Mouse (Mus musculus) adrenal gland, adult (tissue): ENCODE measurements around the gene D16Ertd472e.

Source experiments
- DNase-seq, 2 experiments: peaks; one replicate each; pipeline ENCODE4 v3.0.0; 2022 to 2023; ENCODE audit warnings: low spot score in 1 of 2; ENCODE audit not compliant: inconsistent age in 2 of 2

D16Ertd472e gene

DNA sequence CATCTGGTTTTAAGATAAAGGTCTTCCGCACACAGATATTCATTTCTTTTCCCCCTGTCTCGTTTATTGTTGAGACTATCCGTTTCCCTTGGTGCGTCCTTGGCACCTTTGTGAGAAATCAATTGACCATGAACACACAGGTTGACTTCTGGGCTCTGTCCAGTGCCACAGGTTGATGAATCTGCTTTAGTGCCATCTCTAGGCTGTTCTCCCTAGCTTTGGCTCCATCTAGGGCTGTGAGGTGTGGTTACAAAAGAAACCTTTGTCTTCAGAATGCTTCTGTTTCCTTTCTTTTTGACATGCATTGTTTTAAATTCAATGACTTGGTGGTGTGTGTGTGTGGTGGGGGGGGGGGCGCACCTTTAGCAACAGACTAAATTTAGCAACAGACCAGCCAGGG, 85.7 kb downstream of the D16Ertd472e start:
- no peak for DNase-seq
